Mouse (Mus musculus) thymus, postnatal 4 days (tissue): ENCODE measurements around the gene Clmp.
A peak's percentile ranks its signal among the peaks of the same experiment; 100 is the strongest.
"Not testable (repeated sequence)": the region's sequence is repeated elsewhere in the genome, so short reads cannot be mapped to it uniquely, and the experiment has no call there.

Experiments used
- DNase-seq: peaks from one replicate; pipeline ENCODE4 v3.0.0; 2021

The Clmp gene

GRCm38 (mm10) chr9:40780892-40781725 lies 95.3 kb downstream of the Clmp start:
- no peak for DNase-seq

GRCm38 (mm10) chr9:40781726-40782581 lies 96.2 kb downstream of the Clmp start:
- DNase-seq = peak; percentile 51

- DNase-seq = peak; percentile 65
Measured at GRCm38 (mm10) chr9:40783641-40784373, 98.0 kb downstream of the Clmp start.

- DNase-seq = no peak
Measured at GRCm38 (mm10) chr9:40784374-40784967, 98.7 kb downstream of the Clmp start.

- DNase-seq = no peak
Measured at GRCm38 (mm10) chr9:40785452-40785851, 99.7 kb downstream of the Clmp start.

GRCm38 (mm10) chr9:40786820-40787219 lies 101.1 kb downstream of the Clmp start:
- not testable (repeated sequence) for DNase-seq

- DNase-seq = no peak
Measured at GRCm38 (mm10) chr9:40791864-40792633, 106.3 kb downstream of the Clmp start.

- no peak for DNase-seq
Measured at GRCm38 (mm10) chr9:40793581-40793980, 107.8 kb downstream of the Clmp start.

- no peak for DNase-seq
Measured at GRCm38 (mm10) chr9:40794251-40794650, 108.5 kb downstream of the Clmp start.

GRCm38 (mm10) chr9:40794926-40795325 lies 109.2 kb downstream of the Clmp start:
- no peak for DNase-seq

GRCm38 (mm10) chr9:40795562-40795961 lies 109.8 kb downstream of the Clmp start:
- no peak for DNase-seq

GRCm38 (mm10) chr9:40796054-40796453 lies 110.3 kb downstream of the Clmp start:
- no peak for DNase-seq

GRCm38 (mm10) chr9:40798247-40798960 lies 112.6 kb downstream of the Clmp start:
- no peak for DNase-seq

- DNase-seq = peak; percentile 39
Measured at GRCm38 (mm10) chr9:40799112-40799511, 113.3 kb downstream of the Clmp start.

GRCm38 (mm10) chr9:40799837-40800501 lies 114.2 kb downstream of the Clmp start:
- DNase-seq = peak; percentile 73

- peak; percentile 100 for DNase-seq
Measured at GRCm38 (mm10) chr9:40800675-40801612, 115.2 kb downstream of the Clmp start, which contains the start of gene Hspa8. Gene Hspa8, plus strand, starts transcription at chr9:40800984.

GRCm38 (mm10) chr9:40801614-40802532 lies 116.1 kb downstream of the Clmp start:
- DNase-seq = not testable (repeated sequence)

- not testable (repeated sequence) for DNase-seq
Measured at GRCm38 (mm10) chr9:40802533-40802875, 116.7 kb downstream of the Clmp start.
